Mouse (Mus musculus) cerebellum, adult 11-12 months (tissue): ENCODE measurements around the gene Sec24a.
"Not testable (repeated sequence)": the region's sequence is repeated elsewhere in the genome, so short reads cannot be mapped to it uniquely, and the experiment has no call there.

Experiments
- DNase-seq: peaks from one replicate; pipeline ENCODE4 v3.0.0; 2022

Sec24a gene

DNA sequence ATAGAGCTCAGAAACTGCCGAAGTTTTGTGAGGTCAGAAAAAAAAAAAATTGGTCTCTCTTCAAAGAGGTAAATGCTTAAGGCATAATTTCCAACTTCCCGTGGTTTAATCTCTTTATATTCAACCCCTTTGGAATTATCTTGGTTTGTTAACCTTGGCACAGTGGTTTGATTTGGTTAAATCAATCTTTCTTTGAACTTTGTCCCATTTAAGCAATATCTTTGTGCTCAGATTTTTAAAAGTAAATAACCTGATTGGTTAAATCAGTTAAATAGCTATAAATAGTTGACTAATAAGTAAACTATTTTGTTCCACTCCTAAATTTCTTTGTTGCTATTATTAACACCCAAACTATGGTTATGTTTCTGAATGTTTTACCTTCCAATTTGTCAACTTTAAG, 4.2 kb downstream of the Sec24a start:
- DNase-seq, result no peak

DNA sequence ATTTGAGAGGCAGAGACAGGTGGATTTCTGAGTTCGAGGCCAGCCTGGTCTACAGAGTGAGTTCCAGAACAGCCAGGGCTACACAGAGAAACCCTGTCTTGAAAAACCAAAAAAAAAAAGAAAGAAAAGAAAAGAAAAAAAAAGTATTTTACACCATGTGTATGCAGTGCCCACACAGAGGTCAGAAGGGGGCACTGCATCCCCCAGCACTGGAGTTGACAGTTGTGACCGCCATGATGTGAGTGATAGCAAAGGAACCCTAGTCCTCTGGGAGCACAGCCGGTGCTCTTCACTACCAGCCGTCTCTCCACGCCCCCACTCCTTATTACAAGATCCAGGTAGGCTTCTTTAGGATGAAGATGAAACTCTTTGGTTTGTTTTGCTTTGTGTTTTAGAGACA, 5.2 kb downstream of the Sec24a start:
- not testable (repeated sequence) for DNase-seq

DNA sequence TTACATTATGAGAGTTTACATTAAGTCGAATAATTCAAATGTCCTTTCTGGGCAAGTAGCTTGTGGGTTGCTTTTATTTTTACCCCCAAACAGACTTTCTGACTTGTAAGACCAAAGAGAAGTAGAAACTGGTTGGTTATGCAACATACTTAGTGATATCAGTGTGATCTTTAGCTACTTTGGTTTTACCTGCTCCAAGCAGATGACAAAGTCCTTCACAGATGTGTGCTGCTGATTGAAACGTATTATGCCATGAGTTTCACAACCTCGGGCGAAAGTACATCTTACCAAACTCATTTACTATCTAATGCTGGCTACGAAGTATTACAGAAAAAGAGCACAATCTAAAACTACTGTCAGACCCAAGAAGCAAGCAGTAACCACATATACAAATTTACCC, 5.8 kb downstream of the Sec24a start:
- no peak for DNase-seq

GRCm38 (mm10) chr11:51757023-51757422, 6.4 kb downstream of the Sec24a start:
- DNase-seq, result no peak

- peak; percentile 94 for DNase-seq
Measured at GRCm38 (mm10) chr11:51756352-51756771, 7.1 kb downstream of the Sec24a start.

- DNase-seq, result no peak
Measured at GRCm38 (mm10) chr11:51755621-51756311, 7.7 kb downstream of the Sec24a start.

GRCm38 (mm10) chr11:51751623-51752225, 11.7 kb downstream of the Sec24a start:
- not testable (repeated sequence) for DNase-seq

DNA sequence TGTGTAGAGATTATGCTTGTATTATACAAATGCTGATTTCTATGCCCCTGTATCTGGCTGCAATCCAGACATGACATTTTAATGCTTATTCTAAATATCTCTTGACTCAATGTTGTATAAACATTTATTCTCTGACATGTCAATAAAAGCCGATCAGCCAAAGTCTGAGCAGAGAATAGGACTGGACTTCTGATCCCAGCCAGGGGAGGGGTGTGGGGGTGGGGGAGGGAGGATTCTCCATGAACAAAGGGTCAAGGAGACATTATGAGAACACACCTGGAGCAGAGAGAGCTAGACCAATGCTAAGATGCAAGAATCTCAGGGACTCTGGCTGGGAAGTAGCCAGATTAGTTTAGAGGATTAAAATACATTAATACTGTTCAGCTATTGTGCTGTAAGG, 17.3 kb downstream of the Sec24a start:
- no peak for DNase-seq

- no peak for DNase-seq
Measured at GRCm38 (mm10) chr11:51740701-51741100, 22.7 kb downstream of the Sec24a start.

DNA sequence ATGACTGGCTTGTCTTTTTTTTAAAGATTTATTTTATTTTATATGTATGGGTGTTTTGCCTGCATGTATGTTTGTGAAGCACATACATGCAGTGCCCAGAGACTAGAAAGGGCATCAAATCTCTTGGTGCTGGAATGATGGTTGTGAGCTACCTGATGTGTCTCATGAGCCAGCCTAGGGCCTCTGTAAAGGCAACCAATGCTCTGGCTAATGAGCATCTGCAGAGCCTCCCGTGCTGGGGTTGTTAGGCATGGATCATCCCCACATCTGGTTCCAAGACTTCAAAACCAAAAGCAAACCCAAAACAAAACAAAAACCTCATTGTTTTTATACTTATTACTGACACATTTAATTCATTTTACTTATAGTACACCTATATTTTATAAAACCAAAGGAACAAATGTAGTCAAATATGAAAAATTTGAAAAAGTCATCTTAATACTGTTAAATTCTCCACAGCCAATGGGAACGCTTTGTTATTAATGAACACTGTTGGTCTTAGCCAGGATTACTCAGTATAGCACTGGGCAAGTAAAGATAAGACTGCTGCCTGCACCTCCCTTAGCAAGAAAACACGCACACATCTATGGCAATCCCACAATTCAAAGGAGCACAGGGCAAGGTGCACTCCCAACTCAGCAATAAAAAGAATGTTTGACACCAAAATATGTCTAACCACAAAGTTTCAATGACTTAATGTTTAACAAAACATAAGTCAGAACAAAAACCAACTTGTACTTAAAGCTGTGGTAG, 24.6 kb downstream of the Sec24a start:
- DNase-seq, result no peak

GRCm38 (mm10) chr11:51734218-51734617, 29.2 kb downstream of the Sec24a start:
- DNase-seq, result not testable (repeated sequence)

DNA sequence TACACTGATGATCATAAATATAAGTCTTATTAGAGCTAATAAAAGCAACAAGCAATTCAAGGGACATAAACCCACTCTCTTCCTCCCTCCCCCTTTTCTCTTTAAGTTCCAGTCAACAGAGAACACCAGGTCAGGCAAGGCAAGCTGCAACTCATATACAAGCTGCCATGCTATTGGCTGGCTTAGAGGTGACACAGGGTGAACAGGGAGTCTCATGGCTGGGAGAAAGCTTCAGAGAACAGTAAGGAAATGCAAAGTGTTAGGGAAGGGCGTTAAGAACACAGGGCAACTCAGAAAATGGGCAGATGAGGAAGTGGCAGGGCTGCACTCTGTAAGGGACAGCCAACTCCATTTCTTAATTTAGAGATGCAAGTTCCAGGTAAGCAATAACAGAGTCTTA, 30.6 kb downstream of the Sec24a start:
- DNase-seq, result no peak

GRCm38 (mm10) chr11:51721066-51721465, 42.4 kb downstream of the Sec24a start:
- no peak for DNase-seq

GRCm38 (mm10) chr11:51707080-51707479, 56.4 kb downstream of the Sec24a start:
- DNase-seq, result no peak

DNA sequence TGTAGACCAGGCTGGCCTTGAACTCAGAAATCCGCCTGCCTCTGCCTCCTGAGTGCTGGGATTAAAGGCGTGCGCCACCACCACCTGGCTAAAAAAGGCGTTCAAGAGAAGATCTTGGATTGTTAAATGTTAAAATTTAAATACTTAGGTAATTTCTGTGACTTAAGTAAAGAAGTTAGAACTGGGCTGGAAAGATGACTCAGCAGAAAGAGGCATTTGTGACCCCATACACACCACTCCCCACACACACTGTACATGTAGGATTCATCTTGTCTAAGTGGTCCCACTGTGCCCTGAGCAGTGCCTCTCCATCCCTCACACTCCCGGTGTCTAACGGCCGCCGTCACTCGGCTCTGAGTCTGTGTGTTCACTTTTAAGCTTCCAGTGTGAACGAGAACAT, 57.0 kb downstream of the Sec24a start:
- no peak for DNase-seq

DNA sequence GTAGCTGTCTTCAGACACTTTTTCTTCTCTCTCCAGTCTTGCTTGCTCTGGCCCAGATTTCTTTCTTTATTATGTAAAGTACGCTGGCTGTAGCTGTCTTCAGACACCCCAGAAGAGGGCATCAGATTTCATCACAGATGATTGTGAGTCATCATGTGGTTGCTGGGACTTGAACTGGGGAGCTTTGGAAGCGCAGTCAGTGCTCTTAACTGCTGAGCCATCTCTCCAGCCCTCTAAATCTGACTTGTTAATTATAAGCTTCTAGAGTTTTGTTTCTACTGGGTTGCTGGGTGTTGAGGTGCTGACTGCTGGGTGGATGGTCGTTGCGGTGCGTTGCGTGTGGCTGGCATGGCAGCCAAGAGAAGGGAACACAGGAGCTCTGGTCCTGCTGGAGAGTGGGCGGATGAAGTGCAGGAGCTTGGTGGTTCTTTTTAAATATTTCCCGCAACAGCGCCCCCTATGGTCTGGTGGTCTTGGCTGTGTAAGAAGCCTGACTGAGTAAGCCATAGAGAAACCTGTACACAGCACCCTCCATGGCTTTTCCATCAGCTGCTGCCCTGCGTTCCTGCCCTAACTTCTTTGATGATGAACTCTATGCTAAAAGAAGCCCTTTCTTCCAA, 59.9 kb downstream of the Sec24a start:
- no peak for DNase-seq

- DNase-seq, result no peak
Measured at GRCm38 (mm10) chr11:51702831-51703230, 60.6 kb downstream of the Sec24a start.

DNA sequence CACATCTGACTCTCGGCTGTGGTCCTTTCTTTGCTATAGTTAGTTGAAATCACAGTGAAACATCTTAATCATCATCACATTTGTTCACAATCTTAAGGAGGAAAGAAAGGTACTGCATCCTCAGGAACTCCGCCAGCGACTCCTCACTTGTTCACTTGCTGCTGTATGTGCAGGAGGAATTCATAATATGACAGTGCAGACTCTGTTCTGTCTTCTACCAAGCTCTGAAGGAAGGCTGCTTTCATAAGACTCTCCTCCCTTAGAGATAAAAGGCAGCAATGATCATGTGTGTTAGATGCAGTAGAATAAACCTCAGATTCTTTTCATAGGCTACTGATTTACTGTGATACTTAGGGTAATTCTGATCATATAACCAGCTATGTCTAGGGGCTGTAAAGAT, 68.5 kb downstream of the Sec24a start:
- no peak for DNase-seq

GRCm38 (mm10) chr11:51690597-51690996, 72.8 kb downstream of the Sec24a start:
- DNase-seq, result not testable (repeated sequence)

DNA sequence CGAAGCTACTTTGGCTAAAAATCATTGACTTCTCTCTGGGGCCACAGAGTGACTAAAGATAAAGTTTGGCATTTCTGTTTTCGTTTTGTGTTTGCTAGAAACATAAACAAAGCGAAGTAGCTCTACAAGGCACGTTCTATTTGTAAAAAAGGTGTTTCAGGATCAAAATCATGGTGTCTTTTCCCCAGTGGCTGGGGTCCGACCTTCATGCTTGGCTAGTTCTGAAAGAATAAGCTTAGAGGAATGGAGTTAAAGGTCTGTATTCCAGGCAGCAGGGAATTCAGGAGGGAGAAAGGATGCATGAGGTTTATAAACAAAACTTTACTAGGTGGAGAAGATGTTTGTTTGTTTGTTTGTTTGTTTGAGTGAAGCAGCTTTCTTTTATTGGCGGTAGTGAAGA, 74.1 kb downstream of the Sec24a start:
- peak; percentile 18 for DNase-seq

DNA sequence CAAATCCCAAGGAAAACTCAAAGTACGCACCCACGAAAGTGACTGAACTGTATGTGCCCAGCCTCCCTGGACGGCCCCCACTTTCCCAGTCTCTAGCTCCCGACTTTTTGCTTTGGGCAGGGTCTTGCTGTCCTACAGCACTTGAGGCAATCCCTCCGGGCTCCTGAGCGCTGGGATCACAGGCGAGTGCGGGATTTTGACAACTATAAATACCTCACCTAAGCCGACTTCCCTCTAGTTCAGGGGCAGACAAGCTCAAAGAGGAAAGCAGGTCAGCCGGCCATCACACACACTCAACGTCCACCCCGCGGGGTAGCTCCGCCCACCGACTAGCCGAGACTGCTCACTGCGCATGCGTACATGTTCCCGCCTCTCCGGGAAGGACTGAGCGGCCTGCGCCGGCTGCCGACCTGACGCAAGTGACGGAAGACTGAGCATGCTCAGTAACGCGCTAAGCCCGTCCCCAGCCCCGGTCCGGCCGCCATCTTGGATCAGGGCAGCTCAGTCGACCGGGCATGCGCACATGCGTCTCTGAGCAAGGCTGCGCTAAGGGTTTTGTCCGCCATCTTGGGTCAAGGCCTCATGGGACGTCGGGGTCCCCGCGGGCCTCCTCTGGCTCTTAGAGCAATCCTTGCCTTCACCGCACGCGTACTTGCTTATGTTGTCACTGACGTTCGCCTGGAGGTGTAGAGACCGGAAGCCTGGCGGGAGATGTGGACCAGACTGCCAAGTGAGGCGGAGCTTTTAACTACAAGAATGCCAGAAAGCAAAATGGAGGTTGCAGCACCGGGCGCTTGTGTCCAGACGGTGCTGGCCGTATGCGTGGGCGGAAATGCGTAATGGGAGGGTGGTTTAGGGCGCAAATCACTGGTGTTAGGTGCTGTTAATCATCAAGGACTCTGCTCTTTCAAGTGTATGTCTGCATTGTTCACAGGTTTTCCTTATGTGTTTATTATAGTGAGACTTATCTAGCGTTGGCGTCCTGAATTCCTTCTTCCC, 74.8 kb downstream of the Sec24a start, which contains the start of gene 0610009B22Rik:
Gene 0610009B22Rik, minus strand, starts transcription at position 545 of the 999 bp plus-strand sequence.
- DNase-seq, result peak; percentile 100

- DNase-seq, result no peak
Measured at GRCm38 (mm10) chr11:51681976-51682374, 81.5 kb downstream of the Sec24a start.
